In the genomic region with DNA sequence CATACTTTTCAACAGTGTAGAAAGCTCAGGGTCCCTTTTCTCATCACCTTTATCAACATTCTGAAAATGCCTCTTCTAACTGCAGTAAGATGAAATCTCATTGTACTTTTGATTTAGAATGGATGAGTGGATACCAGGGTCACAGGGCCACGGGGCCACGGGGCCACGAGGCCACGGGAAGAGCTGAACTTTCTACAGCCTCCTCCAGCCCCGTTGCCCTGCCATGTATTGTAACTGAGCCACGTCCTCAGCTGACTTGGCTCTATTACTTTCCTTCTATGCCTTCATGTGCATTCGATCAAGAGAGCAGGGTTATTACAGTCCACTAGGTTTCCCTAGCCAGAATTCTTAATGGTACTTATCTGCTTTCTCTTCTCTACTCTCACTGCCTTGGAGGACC, we compare ENCODE assay signal across 26 mouse cellular contexts. TPM values are rescaled to one million over a fixed set of nuclear protein-coding genes. Genes with fewer than 3 reads are reported as not detected.
"Had no signal": no experiment of that assay in that cellular context is flagged by ENCODE, and none has a peak within 500 bp of the region (broad histone marks: within the 10 kb centered on the region; RNA-seq: fewer than 3 reads in every experiment).

No protein-coding gene starts in this region.

- H3K27me3 ChIP-seq: intestine, embryonic 15.5 days; liver, embryonic 13.5 days had no signal

- H3K4me1 ChIP-seq: intestine, embryonic 15.5 days; limb, embryonic 10.5 days; limb, embryonic 13.5 days; liver, embryonic 13.5 days; megakaryocyte, embryonic 14.5 days; midbrain, embryonic 10.5 days; midbrain, embryonic 13.5 days; neural tube, embryonic 13.5 days had no signal

- H3K27ac ChIP-seq: intestine, embryonic 15.5 days; kidney, postnatal 0 days; limb, embryonic 10.5 days; limb, embryonic 13.5 days; liver, embryonic 13.5 days; midbrain, embryonic 10.5 days; midbrain, embryonic 13.5 days; neural tube, embryonic 13.5 days had no signal

- H3K9ac ChIP-seq: intestine, embryonic 15.5 days; limb, embryonic 13.5 days; liver, embryonic 13.5 days; lung, embryonic 14.5 days; midbrain, embryonic 13.5 days; neural tube, embryonic 13.5 days had no signal

- H3K4me2 ChIP-seq: intestine, embryonic 15.5 days; limb, embryonic 13.5 days; liver, embryonic 13.5 days; lung, embryonic 14.5 days; midbrain, embryonic 13.5 days; neural tube, embryonic 13.5 days had no signal

- H3K36me3 ChIP-seq: intestine, embryonic 15.5 days; limb, embryonic 10.5 days; limb, embryonic 13.5 days; liver, embryonic 13.5 days; midbrain, embryonic 10.5 days; midbrain, embryonic 13.5 days; neural tube, embryonic 13.5 days had no signal

- H3K9me3 ChIP-seq: intestine, embryonic 15.5 days; limb, embryonic 10.5 days; limb, embryonic 13.5 days; liver, embryonic 13.5 days; midbrain, embryonic 10.5 days; midbrain, embryonic 13.5 days; neural tube, embryonic 13.5 days had no signal

- ATAC-seq: hindbrain, embryonic 16.5 days; intestine, embryonic 15.5 days; midbrain, embryonic 13.5 days; midbrain, embryonic 16.5 days had no signal

- H3K4me3 ChIP-seq: intestine, embryonic 15.5 days; limb, embryonic 10.5 days; limb, embryonic 13.5 days; liver, embryonic 13.5 days; megakaryocyte, embryonic 14.5 days; midbrain, embryonic 10.5 days; midbrain, embryonic 13.5 days; myocyte; neural tube, embryonic 13.5 days had no signal

- DNase-seq: liver; liver, embryonic 13.5 days; lung, embryonic 14.5 days; lung, postnatal 10 days; lung, postnatal 36 days; retina, postnatal 1 day; right cerebral cortex, postnatal 25 days; spleen, adult 18-20 months; thymus, adult 18-20 months; thymus, postnatal 36 days had no signal

RNA-seq across cellular contexts. Expression of gene Cltrn, which starts 52.7 kb away (rescaled TPM):
- total RNA-seq: layer of hippocampus, postnatal 25 days; left cerebral cortex, postnatal 25 days; monocyte, adult 5-6 weeks; neutrophil, adult 5-6 weeks had no signal
- polyA plus RNA-seq: midbrain, embryonic 13.5 days; myocyte; neural tube, embryonic 13.5 days; testis, adult 2 months had no signal
